Mouse (Mus musculus): Measurements from ENCODE around the gene Pnkd. TPM values are rescaled to one million over a fixed set of nuclear protein-coding genes. Genes with fewer than 3 reads are reported as not detected.

The Pnkd gene
- total and polyA plus RNA-seq, 3 experiments: 45.5 to 318 (median 154) TPM

DNA sequence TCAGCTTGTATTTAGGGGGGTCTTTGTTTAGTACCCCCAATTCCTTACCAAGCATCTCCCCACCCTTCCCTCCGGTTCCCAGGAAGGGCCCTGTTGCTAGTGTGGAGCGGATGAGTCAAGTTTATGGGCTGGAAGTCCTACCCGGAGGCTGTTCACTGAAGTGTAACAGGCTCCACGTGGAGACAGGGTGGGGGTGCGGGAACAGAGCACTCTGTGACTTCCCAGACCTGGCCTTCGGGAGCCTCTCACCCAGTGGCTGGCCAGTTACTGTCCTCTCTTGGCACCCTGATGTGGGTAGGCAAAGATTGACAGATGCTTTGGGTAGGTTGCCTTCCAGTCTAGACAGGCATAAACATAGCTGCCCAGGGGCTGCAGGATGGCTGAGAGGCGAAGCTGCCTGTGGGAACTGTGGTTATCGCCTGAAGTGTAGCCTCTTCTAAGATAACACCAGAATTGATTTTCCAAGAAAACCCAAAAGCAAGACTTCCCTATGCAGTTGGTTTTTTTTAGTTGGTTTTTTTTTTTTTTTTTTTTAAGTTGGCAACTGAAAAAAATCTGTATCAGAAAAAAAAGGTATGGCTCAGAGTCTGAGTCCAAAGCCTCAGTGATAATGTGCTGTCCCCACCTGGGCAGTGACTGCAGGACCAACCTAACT lies 6.7 kb upstream of the Pnkd start:
- Histone ChIP-seq H3K27ac (ENCODE audit: insufficient read depth, low read depth) (no peak overlapping the region), H3K4me3 (replicated peaks in 1 of 3; ENCODE audit: low read depth in 2 of 3, low read length in 2 of 3, poor library complexity in 1 of 3) (no peak overlapping the region), H3K9ac (ENCODE audit: insufficient read depth, low read depth) (no peak overlapping the region), H3K27me3 (replicated peaks) (no peaks in the 10 kb centered on the region), H3K79me2 (replicated peaks; ENCODE audit: control insufficient read depth, extremely low read depth, insufficient read depth, poor library complexity, severe bottlenecking) (peaks cover 5% of the 10 kb centered on the region), H3K9me3 (replicated peaks; ENCODE audit: low read length) (no peaks in the 10 kb centered on the region), H3K4me2 (ENCODE audit: insufficient read depth, low read depth, poor library complexity, severe bottlenecking) (no peak overlapping the region), H3K36me3 (replicated peaks in 1 of 2; ENCODE audit: control insufficient read depth in 1 of 2, insufficient read depth in 1 of 2, low read length in 1 of 2) (peaks cover 41 to 47% of the 10 kb centered on the region in 2 experiments), H3K4me1 (ENCODE audit: control insufficient read depth in 1 of 2, insufficient read depth in 2 of 2) (peaks cover 11 to 34% of the 10 kb centered on the region in 2 experiments)
- no peak for DNase-seq (ENCODE audit: extremely low read depth)
- in situ Hi-C loops (cut with MboI; ENCODE audit: low pct_ligation_motif_present, low pct_unique_long_range_greater_than_20kb, low sequenced_read_pairs): no loop called here
- dilution Hi-C loops (cut with MboI; ENCODE audit: extremely low pct_ligation_motif_present, extremely low pct_unique_long_range_greater_than_20kb, low sequenced_read_pairs): no loop called here
- TF ChIP-seq ZMIZ1 (IDR thresholded peaks at IDR 0.05; ENCODE audit: low read depth, low read length) (no peak), MAFK (IDR thresholded peaks at IDR 0.05; ENCODE audit: insufficient replicate concordance, low read length) (no peak), ZNF384 (IDR thresholded peaks at IDR 0.05; ENCODE audit: low read depth, low read length) (peak; percentile 61), TBP (conservative IDR thresholded peaks at IDR 0.05; ENCODE audit: low read depth, low read length) (no peak), MAX (IDR thresholded peaks at IDR 0.05; ENCODE audit: low read length) (no peak), CHD1 (IDR thresholded peaks at IDR 0.05; ENCODE audit: low read depth, low read length) (no peak), ELF1 (IDR thresholded peaks at IDR 0.05; ENCODE audit: low read depth, low read length) (no peak)

DNA sequence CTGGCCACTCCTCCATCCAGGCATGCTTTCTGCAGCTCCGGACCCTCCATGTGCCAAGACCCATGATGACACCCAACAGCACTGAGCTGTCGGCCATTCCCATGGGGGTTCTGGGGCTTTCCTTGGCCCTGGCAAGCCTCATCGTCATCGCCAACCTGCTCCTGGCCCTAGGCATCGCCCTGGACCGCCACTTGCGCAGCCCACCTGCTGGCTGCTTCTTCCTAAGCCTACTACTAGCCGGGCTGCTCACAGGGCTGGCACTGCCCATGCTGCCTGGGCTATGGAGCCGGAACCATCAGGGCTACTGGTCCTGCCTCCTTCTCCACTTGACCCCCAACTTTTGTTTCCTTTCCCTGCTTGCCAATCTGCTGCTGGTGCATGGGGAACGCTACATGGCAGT lies 6.2 kb upstream of the Pnkd start, which contains the start of gene Gpbar1:
Gpbar1 (plus strand) TSS at position 13 of the 400 bp plus-strand sequence.
- H3K79me2 ChIP-seq (replicated peaks; ENCODE audit: control insufficient read depth, extremely low read depth, insufficient read depth, poor library complexity, severe bottlenecking): peaks cover 10% of the 10 kb centered on the region
- in situ Hi-C loops (cut with MboI; ENCODE audit: low pct_ligation_motif_present, low pct_unique_long_range_greater_than_20kb, low sequenced_read_pairs) (no loop called here), dilution Hi-C loops (cut with MboI; ENCODE audit: extremely low pct_ligation_motif_present, extremely low pct_unique_long_range_greater_than_20kb, low sequenced_read_pairs) (no loop called here)
- H3K9me3 ChIP-seq (replicated peaks; ENCODE audit: low read length): no peaks in the 10 kb centered on the region
- H3K4me2 ChIP-seq (ENCODE audit: insufficient read depth, low read depth, poor library complexity, severe bottlenecking): no peak within 1 kb of the TSS
- no peak within 1 kb of the TSS for H3K27ac ChIP-seq (ENCODE audit: insufficient read depth, low read depth)
- H3K9ac ChIP-seq (ENCODE audit: insufficient read depth, low read depth): no peak within 1 kb of the TSS
- no peak for DNase-seq (ENCODE audit: extremely low read depth)
- peaks cover 11 to 37% of the 10 kb centered on the region in 2 experiments for H3K4me1 ChIP-seq (ENCODE audit: control insufficient read depth in 1 of 2, insufficient read depth in 2 of 2)
- no peaks in the 10 kb centered on the region for H3K27me3 ChIP-seq (replicated peaks)
- H3K4me3 ChIP-seq (replicated peaks in 1 of 3; ENCODE audit: low read depth in 2 of 3, low read length in 2 of 3, poor library complexity in 1 of 3): peak within 1 kb of the TSS in 1 of 3 experiments; percentile 24
- H3K36me3 ChIP-seq (replicated peaks in 1 of 2; ENCODE audit: control insufficient read depth in 1 of 2, insufficient read depth in 1 of 2, low read length in 1 of 2): peaks cover 44 to 51% of the 10 kb centered on the region in 2 experiments
- no peak for TF ChIP-seq POLR2AphosphoS2 (IDR thresholded peaks at IDR 0.05; ENCODE audit: low read depth, low read length)
- no peak for TF ChIP-seq MXI1 (IDR thresholded peaks at IDR 0.05; ENCODE audit: low read depth, low read length)
- no peak for TF ChIP-seq CHD1 (IDR thresholded peaks at IDR 0.05; ENCODE audit: low read depth, low read length)
- no peak for TF ChIP-seq MAX (IDR thresholded peaks at IDR 0.05; ENCODE audit: low read length)
- TF ChIP-seq MAFK (IDR thresholded peaks at IDR 0.05; ENCODE audit: insufficient replicate concordance, low read length): no peak
- no peak for TF ChIP-seq CHD2 (IDR thresholded peaks at IDR 0.05; ENCODE audit: low read length)
- TF ChIP-seq ETS1 (conservative IDR thresholded peaks at IDR 0.05; ENCODE audit: low read depth, low read length): no peak
- TF ChIP-seq KAT2A (IDR thresholded peaks at IDR 0.05; ENCODE audit: insufficient replicate concordance, low read length): no peak

DNA sequence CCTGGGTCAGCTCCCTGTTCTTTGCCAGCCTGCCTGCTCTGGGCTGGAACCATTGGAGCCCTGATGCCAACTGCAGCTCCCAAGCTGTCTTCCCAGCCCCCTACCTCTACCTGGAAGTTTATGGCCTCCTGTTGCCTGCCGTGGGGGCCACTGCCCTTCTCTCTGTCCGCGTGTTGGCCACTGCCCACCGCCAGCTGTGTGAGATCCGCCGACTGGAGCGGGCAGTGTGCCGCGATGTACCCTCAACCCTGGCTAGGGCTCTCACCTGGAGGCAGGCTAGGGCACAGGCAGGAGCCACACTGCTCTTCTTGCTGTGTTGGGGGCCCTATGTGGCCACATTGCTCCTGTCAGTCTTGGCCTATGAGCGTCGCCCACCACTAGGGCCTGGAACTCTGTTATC lies 5.7 kb upstream of the Pnkd start:
- Histone ChIP-seq H3K9ac (ENCODE audit: insufficient read depth, low read depth) (no peak overlapping the region), H3K79me2 (replicated peaks; ENCODE audit: control insufficient read depth, extremely low read depth, insufficient read depth, poor library complexity, severe bottlenecking) (peaks cover 14% of the 10 kb centered on the region), H3K36me3 (replicated peaks in 1 of 2; ENCODE audit: control insufficient read depth in 1 of 2, insufficient read depth in 1 of 2, low read length in 1 of 2) (peaks cover 44 to 51% of the 10 kb centered on the region in 2 experiments), H3K4me3 (replicated peaks in 1 of 3; ENCODE audit: low read depth in 2 of 3, low read length in 2 of 3, poor library complexity in 1 of 3) (peak overlapping the region in 1 of 3 experiments; percentile 24), H3K27ac (ENCODE audit: insufficient read depth, low read depth) (no peak overlapping the region), H3K27me3 (replicated peaks) (no peaks in the 10 kb centered on the region), H3K4me2 (ENCODE audit: insufficient read depth, low read depth, poor library complexity, severe bottlenecking) (no peak overlapping the region), H3K4me1 (ENCODE audit: control insufficient read depth in 1 of 2, insufficient read depth in 2 of 2) (peaks cover 11 to 37% of the 10 kb centered on the region in 2 experiments), H3K9me3 (replicated peaks; ENCODE audit: low read length) (no peaks in the 10 kb centered on the region)
- TF ChIP-seq POLR2AphosphoS2 (IDR thresholded peaks at IDR 0.05; ENCODE audit: low read depth, low read length) (no peak), EP300 (IDR thresholded peaks at IDR 0.05; ENCODE audit: low read length) (no peak), TBP (conservative IDR thresholded peaks at IDR 0.05; ENCODE audit: low read depth, low read length) (no peak), MYC (IDR thresholded peaks at IDR 0.05; ENCODE audit: low read depth, low read length) (no peak), HCFC1 (IDR thresholded peaks at IDR 0.05; ENCODE audit: low read depth, low read length) (no peak), JUND (conservative IDR thresholded peaks at IDR 0.05; ENCODE audit: low read depth, low read length) (no peak), RCOR1 (conservative IDR thresholded peaks at IDR 0.05; ENCODE audit: low read depth, low read length) (no peak), IRF4 (IDR thresholded peaks at IDR 0.05; ENCODE audit: low read depth, low read length) (no peak), MAFK (IDR thresholded peaks at IDR 0.05; ENCODE audit: insufficient replicate concordance, low read length) (no peak), MAX (IDR thresholded peaks at IDR 0.05; ENCODE audit: low read length) (no peak), E2F4 (IDR thresholded peaks at IDR 0.05; ENCODE audit: insufficient replicate concordance, low read depth, low read length) (no peak)
- DNase-seq (ENCODE audit: extremely low read depth): no peak
- in situ Hi-C loops (cut with MboI; ENCODE audit: low pct_ligation_motif_present, low pct_unique_long_range_greater_than_20kb, low sequenced_read_pairs): no loop called here
- dilution Hi-C loops (cut with MboI; ENCODE audit: extremely low pct_ligation_motif_present, extremely low pct_unique_long_range_greater_than_20kb, low sequenced_read_pairs): no loop called here
